Mouse (Mus musculus) E14TG2a.4 (cell line): Measurements from ENCODE around the gene Prf1.

Experiments
- CTCF ChIP-seq: conservative IDR thresholded peaks from 2 replicates; pipeline ENCODE4 v1.5.1; 2014; ENCODE audit warnings: low read length
- POU5F1 ChIP-seq: IDR thresholded peaks from 2 replicates; pipeline ENCODE4 v1.6.1; 2014; ENCODE audit warnings: low read length, borderline replicate concordance

DNA sequence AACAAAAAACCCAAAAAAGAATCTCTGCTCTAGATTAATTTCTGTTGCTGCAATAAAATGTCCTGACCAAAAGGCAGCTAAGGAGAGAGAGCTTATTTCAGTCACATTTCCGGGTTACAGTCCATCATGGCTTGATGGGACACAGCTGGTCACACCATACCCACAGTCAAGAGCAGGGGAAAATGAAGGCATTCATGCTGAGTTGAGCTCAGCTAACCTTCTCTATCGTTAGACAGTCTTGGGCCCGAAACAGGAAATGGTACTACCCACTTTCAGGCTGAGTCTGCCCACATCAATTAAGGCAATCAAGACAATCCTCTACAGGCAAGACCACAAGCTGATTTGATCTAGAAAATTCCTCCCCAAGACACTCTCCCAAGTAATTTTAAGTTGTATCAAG, 3.4 kb downstream of the Prf1 start:
- no peak for TF ChIP-seq CTCF
- no peak for TF ChIP-seq POU5F1
